Mouse (Mus musculus) kidney, embryonic 16.5 days (tissue): ENCODE measurements around the gene Mrpl46. TPM values are rescaled to one million over a fixed set of nuclear protein-coding genes. Genes with fewer than 3 reads are reported as not detected.

Experiments used
- ATAC-seq: fragments of 200-750 bp; cut with Nextera tagmentation; 2 replicates; pipeline ENCODE4 v1.8.0; 2017; ENCODE audit warnings: moderate TSS enrichment; ENCODE audit not compliant: low FRiP score, low TSS enrichment
- H3K27ac ChIP-seq: fragments of 300-500 bp; sonication (generic); 2 replicates; pipeline ENCODE4 v1.5.1; 2014; ENCODE audit warnings: low read length
- H3K27me3 ChIP-seq: fragments of 300-500 bp; sonication (generic); 2 replicates; pipeline ENCODE4 v1.6.1; 2014; ENCODE audit warnings: low read length, control low read depth, mixed read lengths; ENCODE audit not compliant: insufficient read depth
- H3K36me3 ChIP-seq: fragments of 300-500 bp; sonication (generic); 2 replicates; pipeline ENCODE4 v1.6.1; 2014; ENCODE audit warnings: low read length, control low read depth, mixed read lengths; ENCODE audit not compliant: insufficient read depth
- H3K4me1 ChIP-seq: fragments of 300-500 bp; sonication (generic); 2 replicates; pipeline ENCODE4 v1.6.1; 2014; ENCODE audit warnings: low read length, control low read depth, mixed read lengths; ENCODE audit not compliant: insufficient read depth
- H3K4me2 ChIP-seq: fragments of 300-500 bp; sonication (generic); replicated peaks from 2 replicates; pipeline ENCODE4 v1.6.1; 2014; ENCODE audit warnings: low read depth, low read length
- H3K4me3 ChIP-seq: fragments of 300-500 bp; sonication (generic); 2 replicates; pipeline ENCODE4 v1.5.1; 2014; ENCODE audit warnings: mild to moderate bottlenecking, low read length
- H3K9ac ChIP-seq: fragments of 300-500 bp; sonication (generic); replicated peaks from 2 replicates; pipeline ENCODE4 v1.6.1; 2014; ENCODE audit warnings: low read length
- H3K9me3 ChIP-seq: fragments of 300-500 bp; sonication (generic); 2 replicates; pipeline ENCODE4 v1.6.1; 2016; ENCODE audit warnings: low read length, control low read depth
- WGBS: fragments of 180-500 bp; shearing (Covaris S2); extraction: QIAGEN DNeasy Blood & Tissue Kit; methylation state at CpG from one replicate; pipeline ENCODE4 v1.1.7; 2014; 5-methylcytosine and 5-hydroxymethylcytosine counted together
- polyA plus RNA-seq: library from polyadenylated mRNA; unstranded; fragments of >200 nt; fragmentation: Nextera tagmentation; extraction: Ambion mirVana; gene quantifications from 2 replicates; pipeline ENCODE4 v1.2.1, GENCODE M21; 2015

Mrpl46 gene
- polyA plus RNA-seq, 1 experiment from 2014 or later, result 71.4 TPM

DNA sequence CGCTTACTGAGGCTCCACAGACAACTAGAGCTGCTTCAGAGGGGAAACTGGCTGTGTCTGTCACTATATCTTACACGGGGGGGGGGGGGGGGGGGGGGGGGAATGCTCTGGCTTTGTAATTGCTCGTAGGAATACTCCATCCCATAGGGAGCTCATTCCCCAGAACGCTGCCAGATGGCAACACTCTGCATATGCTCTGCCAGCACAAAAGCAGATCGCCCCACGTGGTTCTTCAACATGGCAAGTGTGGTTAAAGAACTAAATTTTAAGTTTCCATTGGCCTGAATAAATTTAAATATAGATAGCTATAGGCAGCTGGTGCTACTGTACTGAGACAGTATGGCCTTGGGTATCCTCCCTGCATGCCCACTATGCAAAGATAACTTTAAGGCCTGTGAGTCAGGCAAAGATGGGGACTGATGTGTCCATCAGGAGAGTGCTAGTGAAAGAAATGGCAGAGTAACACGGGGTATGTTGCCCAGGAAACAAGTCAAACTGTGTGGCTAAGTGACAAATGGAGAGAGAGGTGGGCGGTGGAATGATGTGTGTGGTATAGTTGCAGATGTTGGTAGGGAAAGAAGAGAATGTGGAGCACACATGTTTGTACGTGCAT is 14.6 kb upstream of the Mrpl46 start:
- 69% methylated on average over 8 of the region's 9 CpGs for WGBS
- H3K9ac ChIP-seq, result no peak overlapping the region
- H3K4me3 ChIP-seq, result no peak overlapping the region
- no peak overlapping the region for H3K27ac ChIP-seq
- no peaks in the 10 kb centered on the region for H3K4me1 ChIP-seq
- no peaks in the 10 kb centered on the region for H3K9me3 ChIP-seq
- no peak overlapping the region for H3K4me2 ChIP-seq
- 0 out of 2 replicates have a peak, but pooled peaks cover under 1% of the 10 kb centered on the region for H3K36me3 ChIP-seq
- no peak for ATAC-seq
- no peaks in the 10 kb centered on the region for H3K27me3 ChIP-seq

DNA sequence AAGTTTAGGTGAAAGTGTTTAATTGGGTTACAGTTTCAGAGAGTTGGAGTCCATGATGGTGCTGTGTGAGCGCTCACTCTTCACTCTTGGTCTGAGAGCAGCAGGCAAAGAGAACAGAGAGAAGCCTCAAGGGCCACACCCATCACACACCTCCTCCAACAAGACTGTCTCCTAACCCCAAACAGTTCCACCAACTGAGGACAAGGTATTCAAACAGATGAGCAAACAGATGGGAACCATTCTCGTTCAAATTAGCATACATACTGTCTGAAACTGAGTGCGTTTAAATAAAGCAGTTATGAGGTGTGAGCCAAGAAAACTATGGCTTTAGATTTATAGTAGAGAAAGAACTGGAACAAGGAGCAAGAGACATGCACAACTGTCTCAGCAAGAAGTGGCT is 13.3 kb upstream of the Mrpl46 start:
- Histone ChIP-seq H3K27me3 (no peaks in the 10 kb centered on the region), H3K4me2 (no peak overlapping the region), H3K36me3 (peaks cover 9% of the 10 kb centered on the region; the same call in 1 of the 2 replicates), H3K9ac (no peak overlapping the region), H3K9me3 (no peaks in the 10 kb centered on the region), H3K27ac (no peak overlapping the region), H3K4me3 (no peak overlapping the region), H3K4me1 (no peaks in the 10 kb centered on the region)
- no peak for ATAC-seq
- WGBS, result 91% methylated on average over 3 of the region's 3 CpGs

DNA sequence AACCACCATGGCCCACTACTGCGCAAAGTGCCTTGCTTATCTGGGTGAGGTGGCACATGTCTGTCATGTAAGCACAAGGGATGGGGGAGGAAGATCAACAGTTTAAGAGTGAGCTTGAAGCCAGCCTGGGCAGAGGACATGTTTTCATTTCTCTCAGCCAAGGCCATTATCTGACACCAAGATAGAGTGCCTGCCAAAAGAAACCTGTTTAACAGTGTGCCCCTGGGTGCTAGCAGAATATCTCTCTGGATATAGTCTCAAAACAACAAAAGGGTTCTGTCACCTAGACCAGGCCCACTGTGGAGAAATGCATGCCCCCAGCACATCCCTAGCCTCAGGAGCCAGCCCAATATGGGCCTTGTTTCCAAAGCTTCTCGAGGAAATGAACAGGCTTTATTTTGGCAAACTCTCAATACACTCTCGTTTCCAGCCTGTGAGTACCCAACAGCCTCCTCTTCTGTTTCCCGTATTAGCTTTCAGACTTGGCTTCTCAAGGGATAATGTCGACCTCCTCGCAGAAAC is 11.3 kb upstream of the Mrpl46 start:
- peaks cover 19% of the 10 kb centered on the region for H3K36me3 ChIP-seq
- no peaks in the 10 kb centered on the region for H3K9me3 ChIP-seq
- no peak overlapping the region for H3K27ac ChIP-seq
- H3K4me3 ChIP-seq, result no peak overlapping the region
- H3K9ac ChIP-seq, result no peak overlapping the region
- WGBS, result 69% methylated on average over 6 of the region's 6 CpGs
- H3K27me3 ChIP-seq, result no peaks in the 10 kb centered on the region
- no peak overlapping the region for H3K4me2 ChIP-seq
- H3K4me1 ChIP-seq, result no peaks in the 10 kb centered on the region
- ATAC-seq, result no peak

DNA sequence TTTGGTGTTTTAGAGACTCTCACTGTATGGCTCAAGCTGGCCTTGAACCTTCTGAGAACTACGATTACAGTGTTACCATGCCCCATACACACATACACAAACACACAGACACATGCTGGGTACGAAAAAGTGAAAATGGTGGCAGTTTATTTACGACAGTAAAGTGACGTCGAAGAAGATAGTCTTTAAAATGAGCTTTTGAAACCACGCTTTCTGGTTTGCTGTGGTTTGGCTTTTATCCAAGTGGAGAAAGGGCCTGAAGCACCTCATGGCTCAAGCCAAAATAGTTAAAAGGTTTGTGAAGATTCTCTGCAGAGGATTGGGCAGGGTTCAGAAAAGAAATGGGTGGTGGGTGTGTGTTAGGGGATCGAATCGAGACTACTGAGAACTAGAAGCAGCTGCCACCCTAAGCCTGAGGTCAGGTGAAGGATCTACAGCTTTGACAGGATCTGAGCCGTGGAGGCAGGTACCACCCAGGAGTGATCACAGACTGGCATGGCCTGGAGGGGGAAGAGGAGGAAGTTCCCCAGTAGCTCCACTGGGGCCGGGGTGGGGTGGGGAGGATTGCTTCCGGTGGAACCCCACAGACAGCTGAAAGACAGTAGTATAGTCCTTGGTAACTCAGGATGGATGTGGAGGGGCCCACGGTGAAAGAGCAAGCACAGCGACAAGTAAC is 10.7 kb upstream of the Mrpl46 start:
- H3K27ac ChIP-seq, result no peak overlapping the region
- H3K9ac ChIP-seq, result no peak overlapping the region
- WGBS, result 82% methylated on average over 13 of the region's 13 CpGs
- no peaks in the 10 kb centered on the region for H3K27me3 ChIP-seq
- H3K4me2 ChIP-seq, result no peak overlapping the region
- H3K4me1 ChIP-seq, result no peaks in the 10 kb centered on the region
- peaks cover 25% of the 10 kb centered on the region for H3K36me3 ChIP-seq
- H3K9me3 ChIP-seq, result no peaks in the 10 kb centered on the region
- H3K4me3 ChIP-seq, result no peak overlapping the region
- ATAC-seq, result no peak

DNA sequence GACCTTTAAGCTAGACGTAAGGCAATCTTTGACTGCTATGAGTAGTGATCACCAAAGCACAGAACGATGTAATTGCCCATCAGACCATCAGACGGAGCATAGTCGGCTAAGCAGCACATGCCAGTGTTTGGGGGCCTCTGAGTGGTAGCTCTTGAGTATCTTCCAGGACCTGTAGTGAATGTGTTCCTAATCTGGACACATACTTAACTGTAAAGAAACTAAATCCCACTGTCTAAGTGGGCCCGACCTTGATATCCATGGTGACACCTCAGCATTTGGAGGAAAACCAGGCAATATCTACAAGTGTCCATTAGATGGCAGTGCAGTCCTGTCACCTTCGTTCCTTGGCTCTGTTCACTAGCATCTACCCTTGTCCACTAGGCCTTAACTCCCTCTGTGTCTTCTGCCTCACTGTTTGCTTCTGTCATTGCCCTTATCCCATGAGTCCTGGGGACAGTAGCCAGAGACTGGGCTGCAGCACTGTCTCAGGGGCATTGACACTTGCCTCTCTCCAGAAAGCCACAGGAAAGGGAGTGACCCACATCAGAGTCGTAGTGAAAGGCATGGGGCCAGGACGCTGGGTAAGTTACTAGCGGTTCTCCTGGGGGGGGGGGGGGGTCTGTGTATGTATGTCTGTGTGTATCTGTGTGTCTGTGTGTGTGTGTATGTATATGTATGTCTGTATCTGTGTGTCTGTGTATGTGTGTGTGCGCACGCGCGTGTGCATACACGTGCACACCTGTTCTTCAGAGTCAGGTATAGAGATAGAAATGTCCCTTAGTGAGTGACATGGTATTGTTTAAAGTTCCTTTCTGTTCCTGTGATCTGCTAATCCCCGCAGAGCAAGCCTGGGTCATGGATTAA is 8.3 kb upstream of the Mrpl46 start:
- no peak overlapping the region for H3K4me3 ChIP-seq
- H3K9ac ChIP-seq, result no peak overlapping the region
- ATAC-seq, result peak; percentile 71
- H3K4me2 ChIP-seq, result no peak overlapping the region
- peaks cover 30% of the 10 kb centered on the region for H3K36me3 ChIP-seq
- H3K27me3 ChIP-seq, result no peaks in the 10 kb centered on the region
- WGBS, result 79% methylated on average over 15 of the region's 15 CpGs
- no peak overlapping the region for H3K27ac ChIP-seq
- no peaks in the 10 kb centered on the region for H3K9me3 ChIP-seq
- no peaks in the 10 kb centered on the region for H3K4me1 ChIP-seq

DNA sequence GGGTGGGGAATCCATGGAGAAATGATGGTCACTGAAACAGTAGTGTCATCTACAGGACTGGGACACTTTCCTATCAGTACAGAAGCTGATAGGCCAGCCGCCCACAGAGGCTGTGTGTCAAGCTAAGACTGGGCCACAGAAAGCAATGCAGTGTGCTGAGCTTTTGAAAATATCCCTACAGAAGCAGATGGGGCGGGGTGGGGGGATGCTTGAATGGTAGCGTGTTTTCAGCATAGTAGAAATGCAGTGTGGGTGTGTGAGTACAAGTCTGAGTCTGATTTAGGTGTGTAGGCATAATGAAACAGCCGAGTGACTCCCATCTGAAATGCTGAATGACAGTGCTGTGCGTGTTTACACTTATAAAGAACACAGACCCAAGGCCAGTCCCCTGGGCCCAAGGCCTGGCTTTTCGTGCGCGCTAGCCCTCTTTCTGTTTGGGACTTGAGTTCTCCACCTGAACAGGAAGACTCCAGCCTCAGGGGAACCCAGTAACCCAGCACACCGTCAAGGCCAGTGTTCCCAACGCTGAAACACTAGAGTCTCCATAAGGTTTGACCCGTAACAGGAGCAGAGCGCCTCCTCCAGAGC is 4.6 kb upstream of the Mrpl46 start:
- 83% methylated on average over 12 of the region's 12 CpGs for WGBS

DNA sequence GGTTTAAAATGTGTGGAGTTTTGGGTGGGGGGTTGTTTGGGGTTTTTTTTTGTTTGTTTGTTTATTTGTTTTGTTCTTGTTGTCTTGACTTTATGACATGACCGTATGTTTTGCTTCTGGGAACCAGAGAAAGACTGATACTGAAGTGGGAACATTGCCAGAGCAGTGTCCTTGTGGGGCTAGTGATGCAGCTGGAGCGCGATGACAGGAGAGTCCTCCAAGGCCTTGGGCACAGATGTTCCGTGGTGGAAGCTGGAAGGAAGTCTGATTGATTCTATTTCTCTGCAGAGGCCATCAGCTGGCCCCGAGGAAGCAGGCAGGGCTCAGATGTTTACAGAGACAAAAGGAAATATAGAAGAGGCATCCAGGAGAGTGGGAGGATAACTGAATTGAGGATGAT is 2.6 kb upstream of the Mrpl46 start:
- Histone ChIP-seq H3K27me3 (no peaks in the 10 kb centered on the region), H3K9me3 (no peaks in the 10 kb centered on the region), H3K27ac (no peak overlapping the region), H3K4me3 (no peak overlapping the region), H3K36me3 (peaks cover 24% of the 10 kb centered on the region), H3K4me1 (peaks cover 14% of the 10 kb centered on the region), H3K9ac (no peak overlapping the region), H3K4me2 (no peak overlapping the region)
- 78% methylated on average over 5 of the region's 5 CpGs for WGBS
- ATAC-seq, result no peak

More for the DNA sequence above, 4.6 kb upstream of the Mrpl46 start:
- Histone ChIP-seq H3K4me1 (peaks cover 8% of the 10 kb centered on the region), H3K27ac (no peak overlapping the region), H3K4me2 (no peak overlapping the region), H3K4me3 (no peak overlapping the region), H3K36me3 (peaks cover 36% of the 10 kb centered on the region), H3K9me3 (no peaks in the 10 kb centered on the region), H3K9ac (no peak overlapping the region), H3K27me3 (no peaks in the 10 kb centered on the region)
- ATAC-seq, result no peak

DNA sequence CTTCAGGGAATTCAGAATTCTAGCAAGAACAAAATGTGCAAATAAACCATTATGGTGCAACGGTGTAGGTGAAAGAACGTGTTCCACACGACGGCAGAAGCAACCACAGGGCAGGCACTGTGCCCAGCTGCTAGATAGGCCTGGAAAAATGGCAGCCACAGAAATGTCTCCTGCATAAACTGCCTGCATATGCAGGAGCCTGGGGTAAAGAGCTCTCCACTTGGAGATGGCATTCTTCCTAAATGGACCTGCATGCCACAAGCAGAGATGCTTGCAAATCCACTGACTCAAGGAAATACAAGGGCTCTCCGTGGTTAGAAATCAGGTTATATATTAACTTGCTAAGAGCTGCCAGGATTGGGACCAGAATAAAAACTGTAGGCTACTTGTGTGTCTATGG is 4.6 kb downstream of the Mrpl46 start:
- H3K27me3 ChIP-seq, result no peaks in the 10 kb centered on the region
- no peaks in the 10 kb centered on the region for H3K9me3 ChIP-seq
- no peak overlapping the region for H3K4me3 ChIP-seq
- WGBS, result 92% methylated on average over 5 of the region's 5 CpGs
- H3K9ac ChIP-seq, result no peak overlapping the region
- peaks cover 34% of the 10 kb centered on the region for H3K36me3 ChIP-seq
- no peak overlapping the region for H3K4me2 ChIP-seq
- no peak overlapping the region for H3K27ac ChIP-seq
- peaks cover 9% of the 10 kb centered on the region for H3K4me1 ChIP-seq
- ATAC-seq, result no peak

DNA sequence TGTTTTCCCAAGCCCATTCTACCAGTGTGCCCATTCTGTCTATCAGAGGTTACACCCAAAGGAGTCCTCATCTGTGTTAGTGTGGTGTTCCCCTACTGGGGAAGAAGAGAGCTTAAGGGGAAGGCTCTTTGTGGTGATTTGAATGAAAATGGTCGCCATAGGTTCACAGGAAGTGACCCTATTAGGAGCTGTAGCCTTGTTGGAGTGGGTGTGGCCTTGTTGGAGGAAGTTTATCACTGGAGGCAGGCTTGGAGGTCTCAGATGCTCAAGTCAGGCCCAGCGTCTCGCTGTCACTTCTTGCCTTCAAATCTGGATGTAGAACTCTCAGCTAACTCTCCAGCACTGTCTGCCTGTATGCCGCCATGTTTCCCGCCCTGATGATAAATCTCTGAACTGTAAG is 12.4 kb downstream of the Mrpl46 start:
- H3K27ac ChIP-seq, result no peak overlapping the region
- H3K9me3 ChIP-seq, result no peaks in the 10 kb centered on the region
- H3K4me1 ChIP-seq, result no peaks in the 10 kb centered on the region
- 89% methylated on average over 5 of the region's 5 CpGs for whole genome bisulfite sequencing
- H3K27me3 ChIP-seq, result no peaks in the 10 kb centered on the region
- peaks cover 24% of the 10 kb centered on the region for H3K36me3 ChIP-seq
- no peak overlapping the region for H3K4me3 ChIP-seq
- H3K4me2 ChIP-seq, result no peak overlapping the region
- no peak for ATAC-seq
- no peak overlapping the region for H3K9ac ChIP-seq
